Mouse (Mus musculus) lung, postnatal 14 days (tissue): ENCODE results near the gene Rbm12.
"Not testable (repeated sequence)": the region's sequence is repeated elsewhere in the genome, so short reads cannot be mapped to it uniquely, and the experiment has no call there.

Source experiments
- DNase-seq: peaks from one replicate; pipeline ENCODE4 v3.0.0; 2021

Gene Rbm12

DNA sequence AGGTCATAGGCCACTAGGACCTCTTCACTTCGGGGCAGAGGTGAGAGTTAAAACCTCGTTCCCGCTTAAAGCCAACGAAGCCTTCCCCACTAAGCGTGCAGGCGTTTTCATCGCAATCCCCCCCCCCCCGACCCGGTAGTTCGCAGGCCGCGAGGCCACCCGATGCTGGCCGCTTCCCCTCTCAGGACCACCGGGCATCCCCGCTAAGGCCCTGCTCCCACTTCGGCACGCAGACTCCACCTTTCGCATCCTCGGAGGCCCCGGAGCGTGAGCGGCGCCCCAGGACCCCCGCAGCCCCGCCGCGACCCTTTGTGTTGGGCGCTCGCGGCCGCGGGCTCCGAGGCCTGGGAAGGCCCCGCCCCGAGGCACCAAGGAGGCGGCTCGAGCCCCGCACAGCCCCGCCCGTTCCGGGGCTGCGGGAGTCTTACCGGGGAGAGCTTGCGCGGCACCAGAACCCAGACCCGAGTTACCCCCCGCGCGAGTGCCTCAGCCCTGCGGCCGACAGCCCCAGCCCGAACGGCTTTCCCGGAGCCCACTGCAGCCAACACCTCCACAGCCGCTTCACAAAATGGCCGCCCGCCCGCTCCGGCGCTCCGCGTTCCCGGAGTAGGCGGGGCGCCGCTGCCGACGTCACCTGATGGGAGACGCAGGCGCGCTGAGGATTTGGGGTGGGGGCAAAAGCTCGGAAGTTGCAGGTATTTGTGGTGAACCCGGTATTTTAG is at the start of gene Rbm12, which contains the start of gene Cpne1:
Rbm12 (minus strand) TSS at position 621 of the 722 bp plus-strand sequence.
Cpne1 (minus strand) TSS at position 608 of the 722 bp plus-strand sequence.
- DNase-seq, result peak; percentile 93

DNA sequence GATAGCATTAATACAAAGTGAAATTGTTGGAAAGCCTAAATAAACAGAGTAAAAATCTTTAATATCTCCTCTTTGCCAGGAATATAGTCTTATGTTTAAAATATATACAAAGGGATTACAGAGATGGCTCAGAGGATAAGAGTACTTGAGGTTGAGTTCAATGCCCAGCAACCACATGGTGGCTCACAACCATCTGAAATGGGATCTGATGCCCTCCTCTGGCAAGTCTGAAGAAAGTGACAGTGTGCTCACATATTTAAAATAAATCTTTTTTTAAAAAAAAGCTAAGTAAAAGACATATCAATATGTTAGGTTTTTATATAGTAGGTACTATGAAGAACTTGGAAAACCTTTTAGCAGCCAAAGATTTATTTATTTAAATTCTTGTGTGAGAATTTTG is 39.8 kb upstream of the Rbm12 start:
- no peak for DNase-seq

DNA sequence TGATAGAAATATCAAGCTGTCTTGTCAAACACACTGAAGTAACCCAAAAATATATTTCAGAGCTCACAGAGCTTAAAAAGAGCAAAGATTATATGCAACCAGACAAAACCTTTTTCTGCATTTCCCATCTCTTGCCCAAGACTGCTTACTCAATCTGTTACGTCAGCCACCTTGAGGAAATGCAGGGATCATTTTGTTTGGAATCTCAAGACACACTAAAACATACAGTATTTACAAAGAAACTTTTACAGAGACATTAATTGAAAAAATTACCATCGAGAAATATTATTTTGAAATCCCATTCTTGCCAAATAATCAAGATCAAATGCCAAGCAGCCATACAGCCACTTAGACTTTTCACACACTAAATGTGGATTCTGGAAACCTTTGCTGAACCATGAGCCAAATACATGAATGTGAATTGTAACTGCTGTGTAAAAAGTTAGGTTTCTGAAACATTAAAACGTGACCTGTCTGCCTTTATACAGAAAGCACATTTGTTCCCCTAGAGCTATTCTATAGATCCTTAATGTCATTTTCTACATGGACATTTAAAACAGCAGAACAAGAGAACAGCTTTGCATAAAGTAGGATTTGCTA is 35.6 kb upstream of the Rbm12 start:
- DNase-seq, result no peak

DNA sequence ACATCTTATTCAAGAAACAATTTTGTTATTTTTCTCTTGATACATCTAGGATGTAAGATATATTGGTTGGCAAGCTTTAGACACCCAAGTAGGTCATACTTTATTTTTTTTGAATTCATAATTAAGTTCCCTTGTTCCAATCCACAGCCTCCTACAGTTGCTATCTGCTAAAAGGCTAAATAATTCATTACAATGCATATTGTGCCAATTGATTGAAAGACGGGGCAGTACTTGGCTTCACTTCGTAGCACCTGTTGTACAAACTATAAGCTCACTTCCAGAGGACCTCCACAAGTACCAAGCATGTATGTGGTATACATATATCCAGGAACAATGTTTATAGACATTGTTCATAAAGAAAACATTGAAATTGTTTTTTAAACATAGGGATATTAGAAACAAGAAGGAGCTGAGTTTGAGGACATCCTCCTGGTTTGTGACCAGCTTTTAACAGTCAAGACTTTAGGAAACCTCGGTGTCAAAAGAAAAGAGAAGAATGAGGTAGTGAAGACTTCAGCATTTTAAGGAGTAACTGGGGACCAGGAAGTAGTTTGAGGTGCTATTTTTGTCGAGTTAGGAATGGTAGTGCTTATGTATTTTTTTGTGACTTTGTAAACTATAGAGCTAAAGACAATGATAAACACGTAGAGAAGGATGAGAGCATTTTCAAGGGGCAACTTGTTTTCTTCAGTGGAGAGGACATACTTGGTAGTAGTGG is 34.7 kb upstream of the Rbm12 start:
- no peak for DNase-seq

DNA sequence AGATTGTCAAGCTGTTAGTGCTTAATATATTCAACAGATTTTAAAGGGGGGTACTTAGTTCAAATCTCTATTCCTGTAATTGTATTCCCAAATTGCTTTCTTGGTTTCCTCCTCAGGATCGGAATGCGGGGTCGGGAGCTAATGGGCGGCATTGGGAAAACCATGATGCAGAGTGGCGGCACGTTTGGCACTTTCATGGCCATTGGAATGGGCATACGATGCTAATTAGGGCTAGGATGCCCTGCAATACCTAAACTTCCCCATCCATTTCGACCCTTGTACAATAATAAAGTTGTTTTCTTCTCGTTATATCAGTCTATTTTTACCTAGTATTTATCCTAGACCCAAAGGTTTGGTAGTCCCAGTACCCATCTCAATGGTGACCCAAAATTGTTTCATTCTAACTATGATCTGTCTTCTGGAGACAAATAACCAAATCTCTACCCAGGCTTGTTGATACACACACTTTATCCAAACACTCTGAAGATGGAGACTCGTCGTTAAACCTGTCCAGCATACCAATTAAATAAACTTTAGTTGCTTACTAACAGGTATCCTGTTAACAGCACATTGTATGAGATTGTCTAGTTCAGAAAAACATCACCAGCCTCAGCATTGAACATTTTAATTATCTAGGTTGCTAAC is 33.8 kb upstream of the Rbm12 start:
- no peak for DNase-seq

DNA sequence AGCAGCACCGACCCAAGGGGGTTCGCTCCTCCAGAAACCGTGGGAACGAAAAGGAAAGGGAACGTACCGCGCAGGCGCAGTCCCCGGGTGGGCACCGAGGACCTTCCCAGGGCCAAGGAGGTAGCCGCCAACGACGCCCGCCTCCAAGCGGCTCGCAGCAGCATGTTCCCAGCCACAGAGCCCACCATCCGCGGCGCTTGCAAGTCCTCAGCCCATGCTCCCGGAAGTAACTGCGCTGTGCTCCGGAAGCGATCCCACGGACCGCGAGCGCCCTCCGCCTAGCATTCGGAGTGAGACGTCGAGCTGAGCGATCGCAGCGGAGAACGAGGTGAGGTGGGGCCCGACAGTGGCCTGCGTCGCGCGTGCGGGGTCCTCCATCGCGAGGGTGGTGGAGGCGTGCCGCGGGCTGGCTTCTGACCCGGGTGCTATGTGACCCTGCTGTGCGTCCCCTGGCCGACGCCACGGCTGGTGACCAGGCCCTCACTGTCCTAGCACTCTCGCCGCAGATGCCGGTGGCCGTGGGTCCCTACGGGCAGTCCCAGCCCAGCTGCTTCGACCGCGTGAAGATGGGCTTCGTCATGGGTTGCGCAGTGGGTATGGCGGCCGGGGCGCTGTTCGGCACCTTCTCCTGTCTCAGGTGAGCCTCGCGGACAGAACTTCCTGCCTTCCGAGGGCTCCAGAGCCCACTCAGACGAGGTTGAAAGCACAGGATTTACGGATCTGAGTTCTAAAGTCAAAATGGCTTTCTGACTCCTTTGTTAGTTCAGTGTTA is 32.4 kb upstream of the Rbm12 start, which contains the start of the genes Romo1 and Nfs1:
Romo1 (plus strand) TSS at position 87 of the 772 bp plus-strand sequence.
Nfs1 (minus strand) TSS at position 234 of the 772 bp plus-strand sequence.
- peak; percentile 93 for DNase-seq

DNA sequence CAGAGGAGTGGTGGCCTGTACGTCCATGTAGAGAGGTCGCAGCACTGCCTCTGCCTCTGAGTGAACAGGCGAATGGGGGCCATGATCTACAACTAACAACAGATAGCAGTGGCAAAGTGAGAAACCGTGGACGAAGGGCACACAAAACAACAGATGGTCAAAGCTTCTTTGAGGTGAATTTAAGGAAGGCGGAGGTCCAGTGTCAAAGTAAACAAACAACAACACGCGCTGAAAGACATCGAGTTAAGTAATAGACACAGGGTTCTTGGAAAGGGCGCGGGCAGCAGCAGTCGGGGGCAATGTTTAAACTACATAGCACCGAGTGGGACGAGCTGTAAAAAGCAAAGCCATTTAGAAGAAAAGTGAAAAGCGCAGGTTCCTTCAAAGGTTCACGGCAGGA is 31.6 kb upstream of the Rbm12 start:
- no peak for DNase-seq

DNA sequence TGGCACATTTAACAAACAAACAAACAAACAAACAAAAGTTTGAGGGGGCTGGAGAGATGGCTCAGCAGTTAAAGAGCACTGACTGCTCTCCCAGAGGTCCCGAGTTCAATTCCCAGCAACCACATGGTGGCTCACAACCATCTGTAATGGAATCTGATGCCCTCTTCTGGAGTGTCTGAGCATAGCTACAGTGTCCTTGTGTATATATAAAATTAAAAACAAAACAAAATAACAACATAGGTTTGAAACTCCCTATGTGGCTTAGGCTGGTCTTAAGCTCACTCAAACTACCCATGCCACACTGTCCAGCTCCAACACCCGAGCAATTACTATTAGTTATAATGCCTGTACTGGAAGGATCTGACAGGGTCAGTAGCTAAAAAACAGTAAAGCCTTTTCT is 31.0 kb upstream of the Rbm12 start:
- no peak for DNase-seq

DNA sequence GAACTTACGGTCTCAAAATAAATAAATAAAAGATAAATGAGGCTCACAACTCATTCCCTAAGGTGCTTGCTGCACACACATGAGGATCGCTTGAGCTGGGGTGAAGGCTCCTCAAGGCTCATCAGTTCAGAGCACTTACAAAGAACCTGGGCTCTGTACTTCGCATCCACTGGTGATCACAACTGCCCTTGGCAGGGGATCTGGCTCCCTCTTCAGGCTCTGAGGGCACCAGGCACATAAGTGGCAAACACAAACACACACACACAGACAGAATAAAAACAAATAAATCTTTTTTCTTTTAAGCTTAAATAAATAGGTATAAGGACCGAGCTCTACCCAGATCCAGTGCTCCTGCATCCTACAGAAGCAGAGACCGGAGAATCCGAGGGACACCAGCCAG is 23.9 kb upstream of the Rbm12 start:
- no peak for DNase-seq

DNA sequence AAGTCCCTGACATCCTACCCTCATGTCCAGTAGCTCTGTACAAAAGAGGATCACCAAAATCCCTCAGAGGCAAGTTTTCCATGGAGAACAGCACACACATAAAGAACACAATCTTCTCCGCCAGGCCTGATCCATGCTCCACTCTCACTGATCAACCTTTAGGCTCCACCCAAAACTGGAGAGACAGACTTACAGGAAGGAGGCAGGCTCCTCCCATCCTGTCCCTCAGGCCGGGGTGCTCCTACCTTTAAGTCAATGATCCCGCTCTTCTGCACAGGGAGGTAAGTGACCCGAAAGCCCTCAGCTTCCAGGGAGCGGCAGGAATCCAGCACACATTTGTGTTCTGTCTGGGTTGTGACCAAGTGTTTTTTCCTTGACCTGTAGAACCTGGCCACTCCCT is 22.4 kb upstream of the Rbm12 start:
- no peak for DNase-seq

DNA sequence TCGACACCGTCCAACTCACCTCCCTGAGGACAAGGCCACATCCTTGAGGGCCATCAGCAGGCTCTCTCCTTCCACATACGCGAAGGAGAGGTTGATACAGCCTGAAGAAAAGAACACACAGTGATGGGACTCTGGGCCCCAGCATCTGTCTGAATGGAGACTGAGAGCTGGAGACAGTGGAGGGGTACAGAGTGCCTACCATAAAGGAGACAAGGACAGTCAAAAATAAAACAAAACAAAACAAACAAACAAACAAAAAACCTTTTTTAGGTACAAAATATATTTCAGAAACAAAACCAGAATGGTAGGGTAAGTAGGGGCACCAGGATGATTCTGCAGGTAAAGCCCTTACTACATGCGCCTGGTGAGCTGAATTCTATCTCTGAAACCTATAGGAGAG is 15.2 kb upstream of the Rbm12 start, which contains the start of gene Gm28036:
Gm28036 (minus strand) TSS at position 101 of the 400 bp plus-strand sequence.
- no peak for DNase-seq

DNA sequence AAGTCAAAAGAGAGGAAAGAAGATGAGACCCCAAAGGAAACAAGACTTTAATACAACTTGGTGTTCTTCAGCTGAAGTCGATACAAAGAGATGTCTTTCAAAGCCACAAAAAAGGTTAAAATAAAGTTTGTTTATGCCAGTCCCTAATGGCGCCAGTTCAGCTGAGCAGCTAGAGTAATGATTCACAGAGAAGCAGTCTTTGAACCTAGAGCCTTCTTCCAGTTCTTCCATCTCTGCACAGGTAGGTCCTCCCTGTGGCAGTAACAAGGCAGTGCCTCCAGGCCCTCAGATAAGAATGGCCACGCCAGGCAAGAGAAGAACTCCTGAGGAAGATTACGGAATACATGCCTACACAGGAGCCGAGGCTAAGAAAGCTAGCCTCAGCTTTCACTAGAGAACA is 12.0 kb upstream of the Rbm12 start:
- no peak for DNase-seq

DNA sequence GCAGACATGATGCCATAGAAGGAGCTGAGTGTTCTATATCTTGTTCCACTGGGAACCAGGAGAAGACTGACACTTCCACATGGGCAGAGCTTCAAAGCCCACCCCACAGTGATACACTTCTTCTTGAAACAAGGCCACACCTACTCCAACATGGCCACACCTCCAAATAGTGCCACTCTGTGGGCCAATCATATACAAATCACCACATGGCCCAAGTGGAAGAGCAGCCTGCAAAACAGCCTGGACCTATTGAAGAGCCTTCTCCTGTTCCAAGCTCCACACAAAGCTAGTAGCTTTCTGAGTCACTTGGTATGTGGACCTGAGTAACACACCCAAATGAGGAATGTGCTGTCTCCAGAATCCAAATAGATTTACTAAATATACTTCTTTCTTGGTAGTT is 7.8 kb upstream of the Rbm12 start:
- no peak for DNase-seq

DNA sequence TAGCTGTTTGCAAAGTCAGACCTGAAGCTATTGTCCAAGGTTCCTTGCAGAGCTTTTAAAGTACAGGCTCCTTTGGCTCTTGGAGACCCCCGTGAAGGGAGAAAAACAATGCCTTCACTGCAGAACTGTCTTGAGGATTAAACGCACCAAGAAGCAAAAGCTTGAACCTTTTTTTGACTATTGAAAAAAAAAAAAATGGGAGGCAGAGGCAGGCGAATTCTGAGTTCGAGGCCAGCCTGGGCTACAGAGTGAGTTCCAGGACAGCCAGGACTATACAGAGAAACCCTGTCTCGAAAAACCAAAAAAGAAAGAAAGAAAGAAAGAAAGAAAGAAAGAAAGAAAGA is 274 bp upstream of the Rbm12 start:
- DNase-seq, result not testable (repeated sequence)

DNA sequence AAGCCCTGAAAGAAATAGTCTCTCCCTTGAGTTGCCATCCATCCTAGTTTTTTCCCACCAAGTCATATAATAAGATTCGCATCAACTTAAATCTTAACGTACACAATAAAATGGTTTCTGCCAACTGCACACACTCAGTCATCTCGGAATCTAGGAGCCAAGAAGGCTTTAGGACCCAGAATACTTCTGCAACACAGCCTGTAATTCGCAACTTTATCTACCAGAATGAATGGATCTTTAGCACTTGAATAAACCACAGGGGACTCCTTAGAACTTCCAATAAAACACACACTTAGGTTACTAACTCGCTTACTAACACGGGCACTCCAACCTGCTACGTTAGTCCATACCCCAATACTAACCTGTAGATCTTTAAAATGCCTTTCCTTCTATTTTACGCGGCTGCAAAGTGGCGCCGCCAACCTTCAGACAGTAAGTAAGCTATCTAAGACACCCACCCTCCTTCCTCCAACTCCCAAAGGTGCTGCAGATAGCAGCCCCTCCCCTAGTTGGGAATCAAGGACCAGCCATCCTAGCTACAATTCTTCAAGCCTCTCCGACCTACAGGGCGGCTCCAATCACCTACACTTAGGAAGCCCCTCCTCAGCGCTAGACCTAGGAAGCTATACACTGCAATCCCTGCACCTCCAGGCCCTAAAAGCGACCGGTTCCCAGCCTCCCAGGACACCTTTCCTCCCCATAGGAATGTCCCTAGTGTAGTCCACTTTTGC is 986 bp downstream of the Rbm12 start:
- no peak for DNase-seq

DNA sequence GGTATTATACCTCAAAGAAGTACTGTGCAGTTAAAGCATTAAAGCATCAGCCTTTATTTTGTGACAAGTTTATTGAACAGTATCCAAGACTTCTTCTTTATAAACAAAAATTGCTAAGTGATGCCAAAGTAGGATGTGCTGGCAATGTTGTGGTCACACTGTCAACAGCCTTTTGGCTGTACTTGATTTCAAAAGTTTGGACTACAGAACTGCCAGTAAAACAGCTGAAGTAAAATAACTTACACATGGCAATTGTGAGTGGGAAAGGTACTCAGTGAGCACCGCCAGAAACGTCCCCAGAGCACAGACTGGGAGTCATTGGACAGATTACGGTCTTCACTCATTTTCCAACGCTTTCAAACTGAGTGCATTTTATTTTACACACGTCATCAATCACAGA is 19.9 kb downstream of the Rbm12 start:
- no peak for DNase-seq

DNA sequence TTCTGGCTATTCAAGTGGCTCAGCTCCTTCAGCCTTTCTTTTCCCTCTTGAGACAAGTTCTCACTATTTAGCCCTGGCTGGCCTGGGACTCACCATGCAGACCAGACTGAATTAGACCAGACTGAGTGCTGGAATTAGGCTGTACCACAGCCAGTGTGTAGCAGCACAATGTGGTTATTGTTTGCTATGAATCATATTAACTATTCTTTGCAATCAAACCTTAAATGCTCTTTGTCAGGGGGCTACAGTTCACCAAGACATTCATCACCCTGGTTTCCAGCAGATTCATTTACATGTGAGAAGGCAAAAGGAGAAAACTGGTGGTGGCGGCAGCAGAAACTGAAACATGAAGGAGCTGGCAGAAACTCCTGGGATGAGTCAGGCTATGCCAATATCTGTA is 22.0 kb downstream of the Rbm12 start:
- DNase-seq, result no peak

DNA sequence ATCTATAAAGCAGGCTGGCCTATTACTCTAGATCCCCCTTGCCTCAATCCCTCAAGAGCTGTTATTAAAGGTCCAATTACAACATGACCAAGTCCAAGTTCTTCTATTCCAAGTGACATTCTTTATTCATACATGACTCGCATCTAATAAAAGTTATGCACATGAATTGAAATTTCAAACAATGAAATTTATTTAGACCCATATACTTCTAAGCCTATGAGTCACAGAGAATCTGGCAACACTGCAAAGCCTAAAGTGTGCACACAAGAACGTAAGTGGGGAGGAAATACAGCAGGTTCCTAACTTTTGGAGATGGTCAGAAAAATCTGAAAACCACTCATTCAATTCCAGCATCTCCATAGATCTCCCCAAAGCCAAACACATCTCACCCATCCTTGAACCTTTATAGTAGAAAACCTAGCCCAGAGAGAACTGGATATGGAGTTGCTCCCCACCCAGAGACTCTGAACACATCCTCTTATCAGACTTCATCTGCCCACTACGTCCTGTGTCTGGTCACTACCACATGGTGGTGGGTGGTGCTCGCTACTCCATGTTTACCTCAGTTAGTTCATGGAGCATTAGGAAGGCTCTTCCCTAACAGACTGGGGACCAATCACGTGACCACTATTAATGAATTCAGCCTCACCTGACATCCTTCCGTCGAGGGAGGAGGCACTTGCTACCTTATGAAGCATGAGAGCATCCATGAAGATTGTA is 24.2 kb downstream of the Rbm12 start:
- no peak for DNase-seq

DNA sequence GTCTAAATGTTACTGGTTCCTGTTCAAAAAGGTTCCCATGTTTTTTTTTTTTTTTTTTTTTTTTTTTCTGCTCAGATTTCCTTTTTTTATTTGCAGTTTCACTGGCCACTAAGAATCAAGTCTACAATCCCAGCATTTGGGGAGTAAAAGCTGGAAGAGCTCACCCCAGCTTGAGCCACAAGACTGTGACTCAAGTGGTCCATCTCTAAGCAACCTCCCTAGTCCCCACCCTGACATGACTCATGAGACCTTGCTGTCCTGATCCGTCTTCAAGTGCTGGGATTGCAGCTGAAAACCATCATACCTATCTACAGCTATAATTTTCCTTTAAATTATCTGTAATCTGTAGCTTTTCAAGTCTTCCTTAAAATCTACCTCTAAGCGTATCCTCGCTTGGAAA is 27.2 kb downstream of the Rbm12 start:
- DNase-seq, result no peak

DNA sequence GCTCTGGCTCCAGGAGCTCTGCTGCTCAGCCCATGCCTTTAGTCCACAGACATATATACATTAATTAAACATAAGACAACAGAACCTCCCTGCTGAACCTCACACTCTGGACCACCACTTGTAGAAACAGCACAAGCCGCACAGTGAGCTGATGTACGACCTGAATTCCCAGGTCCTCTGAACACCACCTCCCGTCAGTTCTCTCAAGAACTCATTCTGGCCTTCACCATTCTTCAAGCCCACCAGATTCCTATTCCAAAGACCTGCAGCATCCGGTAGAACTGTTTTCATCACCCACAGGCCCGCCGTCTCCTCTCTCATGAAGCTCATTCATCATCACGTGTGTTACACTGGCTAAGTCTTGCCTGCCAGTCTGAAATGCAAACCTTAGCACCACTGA is 31.4 kb downstream of the Rbm12 start:
- no peak for DNase-seq

DNA sequence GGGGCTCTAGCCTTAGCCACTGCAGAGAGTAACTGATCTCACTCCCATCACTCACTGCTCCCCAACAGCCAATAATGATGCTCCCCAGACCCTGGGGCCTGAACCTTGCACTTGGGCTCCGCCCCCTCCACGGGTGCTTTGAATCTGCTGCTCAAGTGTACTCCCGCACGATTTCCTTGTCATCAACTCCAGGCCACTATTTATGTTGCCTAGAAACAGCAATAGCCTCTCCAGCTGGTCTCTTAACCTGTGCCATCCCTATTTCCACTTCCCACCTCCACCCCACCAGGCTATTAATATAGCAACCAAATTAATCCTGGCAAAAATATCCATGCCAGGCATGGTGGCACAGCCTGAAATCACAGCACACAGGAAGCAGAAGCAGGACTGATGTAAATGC is 32.1 kb downstream of the Rbm12 start:
- DNase-seq, result no peak
